Mouse (Mus musculus): ENCODE measurements around the gene E130208F15Rik.

- TF ChIP-seq EP300 (IDR thresholded peaks at IDR 0.05; ENCODE audit: low read depth) (no peak), CTCF (IDR thresholded peaks at IDR 0.05; ENCODE audit: low read depth) (0 out of 2 replicates have a peak, but pooled peaks have one; percentile 11)
These were observed 37.8 kb downstream of the E130208F15Rik start for GRCm38 (mm10) chr7:30359276-30359865.

Measured in liver, postnatal 0 days (tissue).